Mouse (Mus musculus): ENCODE measurements around the gene Zfp784.

- TF ChIP-seq CTCF (IDR thresholded peaks at IDR 0.05; ENCODE audit: control insufficient read depth, insufficient read depth, insufficient replicate concordance, low read depth, low read length): no peak
- no peak for TF ChIP-seq POLR2A (IDR thresholded peaks at IDR 0.05; ENCODE audit: control insufficient read depth, low read depth, low read length)
Measured at GRCm38 (mm10) chr7:5017931-5018330, 20.3 kb downstream of the Zfp784 start.

Data from testis, adult 2 months (tissue).